Mouse (Mus musculus) erythroblast, embryonic 14.5 days (primary cell): ENCODE data around the gene Prmt1.

Experiments used
- GATA1 ChIP-seq: IDR thresholded peaks from 2 replicates; pipeline ENCODE4 v1.6.1; 2012; ENCODE audit warnings: low read length, inconsistent platforms, mixed read lengths
- TAL1 ChIP-seq: IDR thresholded peaks from 3 replicates; pipeline ENCODE4 v1.6.1; 2012; ENCODE audit warnings: low read length, inconsistent platforms, mixed read lengths

- TF ChIP-seq TAL1, result no peak
- TF ChIP-seq GATA1, result no peak
Observed at GRCm38 (mm10) chr7:45030857-45031256, 44.5 kb upstream of the Prmt1 start.
